Mouse (Mus musculus) urinary bladder, postnatal 10 days (tissue): ENCODE measurements around the gene Prm1.
"Not testable (repeated sequence)": the region's sequence is repeated elsewhere in the genome, so short reads cannot be mapped to it uniquely, and the experiment has no call there.

Source experiments
- DNase-seq: peaks from one replicate; pipeline ENCODE4 v3.0.0; 2022; ENCODE audit warnings: low spot score

Gene Prm1

GRCm38 (mm10) chr16:10805789-10806527 lies at the start of gene Prm1:
Gene Prm1, minus strand, starts transcription at chr16:10805839.
- no peak for DNase-seq

GRCm38 (mm10) chr16:10852216-10852615 lies 46.6 kb upstream of the Prm1 start:
- DNase-seq, result not testable (repeated sequence)

DNA sequence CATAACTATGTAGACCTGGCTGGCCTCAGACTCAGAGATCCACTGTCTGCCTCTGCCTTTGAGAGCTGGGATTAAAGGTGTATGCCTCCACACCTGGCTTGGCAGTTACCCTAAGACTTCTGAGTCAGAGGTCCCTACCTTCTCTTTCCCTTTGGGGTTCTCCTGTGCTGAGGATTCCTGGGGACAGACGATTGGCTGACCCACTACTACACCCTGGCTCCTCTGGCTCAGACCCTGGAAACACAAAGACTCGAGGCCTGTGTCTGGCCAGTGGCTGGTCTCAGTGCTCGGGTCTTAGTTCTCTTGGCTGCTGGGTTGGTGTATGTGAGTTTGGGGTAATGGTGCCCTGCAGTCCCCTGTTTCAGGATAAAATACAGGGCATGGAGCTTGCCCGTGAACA lies 45.3 kb upstream of the Prm1 start:
- no peak for DNase-seq

- DNase-seq, result no peak
Observed at GRCm38 (mm10) chr16:10849965-10850861, 44.6 kb upstream of the Prm1 start.

- DNase-seq, result no peak
Observed at GRCm38 (mm10) chr16:10846503-10846902, 40.9 kb upstream of the Prm1 start.

DNA sequence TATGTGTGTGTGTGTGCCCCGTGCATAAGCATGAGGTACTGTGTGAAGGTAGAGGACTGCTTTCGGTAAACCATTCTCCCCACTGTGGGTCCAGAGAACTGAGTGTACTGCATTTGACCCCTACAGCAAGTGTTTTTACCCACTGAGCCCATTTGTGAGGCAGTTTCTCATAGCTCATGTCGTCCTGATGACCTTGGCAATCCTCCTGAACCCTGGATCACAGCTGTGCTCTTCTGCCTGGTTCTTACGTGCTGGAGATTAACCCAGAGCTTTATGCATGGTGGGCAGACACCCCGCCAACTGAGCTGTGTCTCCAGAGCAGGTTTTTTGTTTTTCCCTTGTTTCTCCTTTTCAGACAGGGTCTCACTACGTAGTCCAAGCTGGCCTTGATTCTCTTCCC lies 40.3 kb upstream of the Prm1 start:
- no peak for DNase-seq

GRCm38 (mm10) chr16:10844319-10844670 lies 38.7 kb upstream of the Prm1 start:
- no peak for DNase-seq

GRCm38 (mm10) chr16:10843486-10844318 lies 38.1 kb upstream of the Prm1 start:
- no peak for DNase-seq

DNA sequence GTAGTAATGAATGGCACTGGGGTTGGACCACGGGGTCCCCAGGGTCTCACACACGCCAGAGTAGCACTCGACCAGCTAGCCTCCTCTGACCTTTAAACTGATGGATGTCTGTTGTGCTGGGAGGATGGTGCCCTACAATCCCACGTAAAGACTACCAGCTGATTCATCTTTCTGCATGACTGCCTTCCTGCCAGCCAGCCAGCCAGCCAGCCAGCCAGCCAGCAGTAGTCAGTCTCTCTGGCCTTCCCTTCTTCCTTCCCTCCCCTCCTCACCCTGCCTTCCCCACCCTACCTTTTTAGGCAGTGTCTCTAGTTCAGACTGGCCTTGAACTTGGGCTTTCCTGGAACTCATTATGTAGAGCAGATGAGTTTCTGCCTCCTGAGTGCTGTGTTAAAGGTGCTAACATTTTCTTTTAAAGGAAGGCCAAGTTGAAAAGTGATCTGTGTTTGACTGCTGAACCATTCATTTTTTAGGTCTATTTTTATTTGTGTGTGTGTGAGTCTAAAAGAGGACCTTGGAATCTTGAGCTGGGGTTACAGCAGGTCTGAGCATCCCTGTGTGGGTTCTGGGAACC lies 36.7 kb upstream of the Prm1 start:
- DNase-seq, result no peak

DNA sequence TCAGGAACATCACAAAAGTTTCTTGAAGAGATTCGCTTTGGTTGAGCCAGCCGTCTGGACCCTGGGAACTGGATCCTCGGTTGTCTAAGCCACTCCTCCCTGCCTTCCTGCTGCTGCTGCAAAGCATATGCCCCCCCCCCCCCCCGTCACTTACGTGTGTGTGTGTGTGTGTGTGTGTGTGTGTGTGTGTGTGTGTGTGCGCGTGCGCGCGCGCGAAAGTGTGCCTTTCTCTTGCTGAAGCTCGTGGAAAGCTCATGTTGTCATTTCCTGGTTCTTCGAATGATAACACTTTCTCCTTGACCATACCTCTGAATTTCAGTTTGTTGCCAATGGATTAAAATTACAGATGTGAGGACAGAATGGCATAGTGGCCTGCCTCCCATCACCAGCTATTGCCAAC lies 34.4 kb upstream of the Prm1 start:
- no peak for DNase-seq

GRCm38 (mm10) chr16:10838487-10839245 lies 33.0 kb upstream of the Prm1 start:
- DNase-seq, result no peak

DNA sequence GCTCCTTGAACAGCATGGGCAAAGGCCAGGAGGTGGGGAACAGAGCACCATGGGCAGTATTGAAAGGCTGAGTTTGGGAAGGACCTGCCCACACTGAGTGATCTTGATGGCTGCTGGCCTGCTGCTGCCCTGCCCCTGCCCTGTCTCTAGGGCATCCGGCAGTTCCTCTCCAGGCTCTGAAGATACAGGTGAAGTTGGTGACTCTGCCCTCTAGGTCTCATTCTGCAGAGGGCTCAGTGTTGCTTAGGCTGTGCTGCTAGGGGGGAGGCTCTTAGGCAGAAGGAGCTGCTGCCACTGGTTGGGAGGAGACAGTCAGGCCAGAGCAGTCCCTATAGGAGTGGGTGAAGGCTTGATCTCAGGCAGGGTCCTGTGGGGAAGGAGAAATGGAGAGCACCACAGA lies 32.3 kb upstream of the Prm1 start:
- DNase-seq, result no peak

DNA sequence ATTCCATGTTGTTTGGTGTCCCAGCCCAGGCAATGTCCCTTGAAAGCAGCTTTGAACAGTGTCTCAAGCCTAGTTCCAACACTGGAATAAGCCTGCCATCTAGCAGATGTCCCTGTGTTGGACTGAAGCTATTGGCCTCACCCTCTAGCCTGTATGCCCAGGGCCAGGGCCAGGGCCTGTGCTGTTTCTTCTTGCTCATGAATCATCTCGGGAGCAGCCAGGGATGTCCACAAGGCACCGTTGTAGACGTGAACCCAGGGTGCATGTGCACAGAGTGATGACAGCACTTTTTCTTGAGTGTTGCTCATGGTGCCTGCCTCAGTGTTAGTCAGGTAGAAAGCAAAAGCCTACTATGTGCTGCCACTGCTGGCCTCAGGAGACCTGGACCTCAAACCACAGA lies 31.6 kb upstream of the Prm1 start:
- DNase-seq, result no peak

DNA sequence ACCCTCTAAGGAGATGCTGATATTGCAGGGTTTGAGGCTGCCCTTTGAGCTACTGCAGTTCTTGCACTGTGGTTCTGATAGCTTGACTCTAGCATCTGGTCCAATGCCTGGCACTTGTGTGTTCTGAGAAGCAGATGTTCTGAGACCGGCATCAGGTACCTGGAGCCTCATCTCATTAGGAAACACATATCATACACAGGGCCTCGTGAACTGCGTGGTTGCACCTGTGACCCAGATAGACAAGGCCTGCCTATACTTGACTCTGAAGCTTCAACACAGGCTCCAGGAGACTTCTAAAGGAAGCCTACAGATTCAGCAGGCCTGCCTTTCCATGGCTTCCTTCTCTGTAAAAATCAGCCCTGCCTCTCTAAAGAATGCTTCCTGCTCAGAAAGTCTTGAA lies 30.7 kb upstream of the Prm1 start:
- no peak for DNase-seq

GRCm38 (mm10) chr16:10834911-10835587 lies 29.4 kb upstream of the Prm1 start, which contains the start of gene Rmi2:
Gene Rmi2, plus strand, starts transcription at chr16:10835059.
- DNase-seq, result peak; percentile 28

GRCm38 (mm10) chr16:10834542-10834910 lies 28.9 kb upstream of the Prm1 start:
- DNase-seq, result no peak

DNA sequence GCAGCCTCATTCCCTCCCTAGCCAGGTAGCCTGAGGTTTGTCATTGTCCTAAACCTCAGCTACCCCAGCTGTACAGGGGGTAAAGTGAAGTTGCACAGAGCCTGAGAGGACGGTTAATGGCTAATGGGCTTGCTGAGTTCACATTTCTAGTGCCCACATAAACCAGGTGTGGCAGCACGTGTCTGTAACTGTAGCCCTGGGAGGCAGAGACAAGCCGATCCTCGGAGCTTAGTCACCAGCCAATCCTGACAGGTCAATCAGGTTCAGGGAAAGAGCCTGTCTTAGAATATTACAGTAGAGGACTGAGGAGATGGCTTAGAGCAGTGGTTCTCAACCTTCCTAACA lies 22.8 kb upstream of the Prm1 start:
- no peak for DNase-seq

GRCm38 (mm10) chr16:10827766-10828460 lies 22.3 kb upstream of the Prm1 start:
- no peak for DNase-seq

DNA sequence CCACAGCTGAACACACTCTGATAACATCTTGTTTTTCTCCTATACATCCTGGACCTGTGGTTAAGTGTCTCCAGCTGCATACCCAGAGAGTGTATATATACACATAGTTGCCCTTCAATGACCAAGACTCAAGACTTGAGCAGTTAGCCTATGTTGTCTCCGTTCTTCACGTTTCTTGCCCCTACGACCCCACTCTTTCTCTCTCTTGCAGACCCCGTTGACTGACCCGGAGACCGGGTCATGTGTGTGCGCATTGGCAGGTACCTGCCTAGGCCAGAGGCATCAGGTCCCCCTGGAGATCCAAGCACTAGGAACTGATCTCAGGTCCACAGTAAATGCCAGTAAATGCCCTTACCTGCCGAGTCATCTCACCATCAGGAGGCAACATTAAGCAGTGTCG lies 21.6 kb upstream of the Prm1 start:
- no peak for DNase-seq

GRCm38 (mm10) chr16:10825840-10826239 lies 20.2 kb upstream of the Prm1 start:
- no peak for DNase-seq
